Mouse (Mus musculus) heart, adult 8-10 months (tissue): Measurements from ENCODE around the gene Arl15. TPM values are rescaled to one million over a fixed set of nuclear protein-coding genes. Genes with fewer than 3 reads are reported as not detected.

Experiments
- DNase-seq: peaks from one replicate; pipeline ENCODE4 v3.0.0; 2022; ENCODE audit warnings: low spot score
- total RNA-seq, 4 experiments: library from RNA; stranded (reverse); gene quantifications; 2 replicates each; pipeline ENCODE4 v1.2.4; 2022

Arl15 gene
- total RNA-seq, 4 experiments from 2014 or later: 7.1 to 8.2 (median 8.0) TPM

DNA sequence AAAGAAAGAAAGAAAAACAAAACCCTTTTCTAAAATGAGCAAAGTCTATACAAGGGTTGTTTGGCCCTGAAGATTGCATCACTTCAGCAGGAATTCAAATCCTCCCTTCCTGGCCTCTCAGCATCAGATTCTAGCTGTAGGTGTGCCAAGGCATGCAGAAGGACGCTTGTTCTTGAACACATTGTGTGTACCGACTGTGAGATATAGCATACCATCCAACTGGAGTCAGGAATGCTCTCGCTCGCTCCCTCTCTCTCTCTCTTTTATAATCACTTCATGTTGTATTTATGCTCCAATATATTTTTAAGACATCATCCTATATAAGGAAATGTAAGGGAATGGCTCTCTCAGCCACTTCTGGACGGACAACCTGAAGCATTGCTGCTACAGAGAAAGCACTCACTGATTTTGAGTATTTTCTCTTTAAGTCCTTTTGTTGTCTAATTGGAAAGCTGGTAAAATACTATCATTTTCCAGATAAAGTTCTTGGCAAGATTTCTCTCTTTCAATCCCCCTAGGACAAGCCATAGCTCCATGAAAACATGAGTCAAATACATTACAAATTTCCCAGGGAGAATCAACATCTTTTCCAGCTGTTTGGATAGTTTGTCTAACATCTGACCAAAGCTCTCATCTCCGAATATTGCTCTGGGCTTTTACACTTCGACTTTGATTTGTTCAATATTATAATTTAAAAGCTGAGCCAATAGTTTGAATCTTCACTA, 300.0 kb downstream of the Arl15 start:
- peak; percentile 66 for DNase-seq

- no peak for DNase-seq
These were observed 301.1 kb downstream of the Arl15 start for GRCm38 (mm10) chr13:114095440-114095839.

GRCm38 (mm10) chr13:114096386-114096785, 302.1 kb downstream of the Arl15 start:
- no peak for DNase-seq

GRCm38 (mm10) chr13:114101155-114101554, 306.9 kb downstream of the Arl15 start:
- no peak for DNase-seq

DNA sequence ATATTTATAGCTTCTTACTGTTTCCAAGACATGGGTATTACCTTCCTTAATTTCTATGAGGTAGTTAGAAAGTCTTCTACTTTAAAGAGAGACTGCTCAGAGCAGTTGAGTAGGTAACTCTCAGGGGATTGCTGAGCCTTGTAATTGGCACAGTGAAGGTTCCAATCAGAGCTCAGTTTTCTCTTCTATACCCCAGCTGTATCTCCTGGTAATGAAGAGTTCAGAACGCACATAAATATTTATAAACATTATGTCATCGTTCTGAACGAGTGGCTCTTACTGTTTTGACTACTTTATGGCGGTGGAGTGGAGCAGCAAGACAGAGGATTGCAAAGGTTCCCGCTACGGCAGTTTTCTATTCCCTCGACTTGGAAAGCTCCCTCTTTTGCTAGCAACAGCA, 311.8 kb downstream of the Arl15 start:
- DNase-seq: no peak

DNA sequence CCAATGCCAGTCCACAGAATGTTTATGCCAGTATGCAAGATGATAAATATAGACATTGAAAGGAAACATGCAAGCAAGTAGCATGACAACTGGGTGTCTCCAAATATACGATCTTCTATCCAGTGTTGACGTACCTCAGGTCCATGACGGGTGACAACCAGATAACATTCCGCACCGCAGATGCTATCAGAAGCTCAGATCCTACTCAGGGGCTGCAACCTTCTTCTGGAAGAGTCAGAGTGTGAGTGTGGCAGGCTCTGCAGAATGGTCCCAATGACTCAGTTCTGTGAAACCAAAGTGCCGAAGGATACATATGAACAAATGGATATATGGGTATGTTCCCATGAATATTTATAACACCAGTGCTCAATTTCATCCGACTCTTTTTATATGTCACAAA, 313.2 kb downstream of the Arl15 start:
- no peak for DNase-seq

GRCm38 (mm10) chr13:114109441-114109840, 315.1 kb downstream of the Arl15 start:
- no peak for DNase-seq

DNA sequence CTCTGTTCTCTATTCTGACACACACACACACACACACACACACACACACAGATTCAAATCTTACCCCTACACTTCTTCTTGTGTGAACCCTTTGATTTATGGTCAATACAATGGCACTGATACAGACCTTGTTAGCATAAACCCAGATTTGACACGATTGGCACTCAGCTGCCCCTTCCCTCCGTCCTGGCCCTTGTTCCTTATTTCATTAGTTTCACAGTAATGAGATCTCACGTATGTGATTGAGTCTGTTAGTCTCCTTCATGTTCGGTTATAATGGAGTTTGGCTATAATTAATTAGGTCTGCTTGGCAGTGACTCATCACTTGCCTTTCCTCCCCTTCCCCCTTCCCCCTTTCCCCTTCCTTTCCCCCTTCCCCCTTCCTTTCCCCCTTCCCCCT, 315.5 kb downstream of the Arl15 start:
- no peak for DNase-seq

GRCm38 (mm10) chr13:114113516-114113915, 319.2 kb downstream of the Arl15 start:
- DNase-seq: no peak

- no peak for DNase-seq
These were observed 320.3 kb downstream of the Arl15 start for GRCm38 (mm10) chr13:114114586-114114985.

GRCm38 (mm10) chr13:114115106-114115505, 320.8 kb downstream of the Arl15 start:
- no peak for DNase-seq

GRCm38 (mm10) chr13:114118104-114118830, 324.0 kb downstream of the Arl15 start:
- no peak for DNase-seq

- DNase-seq: peak; percentile 37
These were observed 325.5 kb downstream of the Arl15 start for GRCm38 (mm10) chr13:114119816-114120215.

- no peak for DNase-seq
These were observed 327.3 kb downstream of the Arl15 start for GRCm38 (mm10) chr13:114121591-114121990.

DNA sequence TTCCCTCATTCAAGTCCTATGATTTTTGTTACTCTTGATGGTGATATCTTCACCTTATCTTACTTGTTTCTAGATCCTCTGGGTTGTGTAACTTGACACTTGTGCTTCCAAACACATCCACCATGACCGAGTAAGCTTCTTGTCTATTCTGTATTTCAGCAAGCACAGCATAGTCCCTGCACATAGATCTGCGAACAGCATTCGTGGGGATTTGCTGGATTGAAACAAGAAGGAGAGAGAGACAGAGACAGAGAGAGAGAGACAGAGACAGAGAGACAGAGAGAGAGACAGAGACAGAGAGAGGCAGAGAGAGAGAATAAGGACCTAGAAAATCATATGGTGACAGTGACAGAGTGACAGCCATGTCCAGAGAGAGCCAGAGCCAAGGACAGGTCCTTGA, 329.1 kb downstream of the Arl15 start:
- DNase-seq: no peak

GRCm38 (mm10) chr13:114124385-114124784, 330.1 kb downstream of the Arl15 start:
- no peak for DNase-seq

DNA sequence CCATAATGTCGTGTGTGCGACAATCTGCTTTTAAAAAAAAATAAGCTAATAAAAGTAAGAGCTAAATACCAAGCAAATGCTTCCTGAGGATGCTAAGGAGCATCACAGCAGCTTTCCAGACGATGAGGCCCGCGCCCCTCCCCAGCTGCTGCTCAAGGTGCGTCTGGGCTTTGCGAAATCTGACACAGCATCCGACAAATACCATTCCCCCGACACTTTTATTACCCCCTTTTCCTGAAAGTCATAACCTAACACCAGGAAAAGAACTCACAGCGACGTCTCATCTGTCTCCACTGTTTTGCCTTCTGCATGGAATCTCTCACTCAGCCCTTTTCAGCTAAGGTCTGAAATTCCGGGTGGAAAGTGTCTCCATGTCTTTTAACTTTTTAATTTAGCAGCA, 330.7 kb downstream of the Arl15 start:
- DNase-seq: no peak

DNA sequence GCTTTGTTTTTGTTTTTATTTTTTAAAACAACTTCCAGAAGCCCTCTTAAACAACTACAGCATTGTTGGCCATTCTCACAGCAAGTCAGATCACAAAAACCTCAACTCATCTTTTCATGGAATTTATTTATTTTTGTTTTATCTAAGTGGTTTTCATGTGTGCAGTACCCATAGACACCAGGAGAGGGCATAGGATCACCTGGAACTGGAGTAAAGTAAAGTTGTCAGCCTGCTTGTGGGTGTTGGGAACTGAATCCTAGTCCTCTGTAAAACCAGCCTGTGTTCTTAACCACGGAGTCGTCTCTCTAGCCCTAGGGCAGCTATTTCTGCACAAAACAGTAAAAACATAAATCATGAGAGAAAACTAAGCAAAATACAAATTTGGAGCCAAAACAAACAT, 334.1 kb downstream of the Arl15 start:
- no peak for DNase-seq

DNA sequence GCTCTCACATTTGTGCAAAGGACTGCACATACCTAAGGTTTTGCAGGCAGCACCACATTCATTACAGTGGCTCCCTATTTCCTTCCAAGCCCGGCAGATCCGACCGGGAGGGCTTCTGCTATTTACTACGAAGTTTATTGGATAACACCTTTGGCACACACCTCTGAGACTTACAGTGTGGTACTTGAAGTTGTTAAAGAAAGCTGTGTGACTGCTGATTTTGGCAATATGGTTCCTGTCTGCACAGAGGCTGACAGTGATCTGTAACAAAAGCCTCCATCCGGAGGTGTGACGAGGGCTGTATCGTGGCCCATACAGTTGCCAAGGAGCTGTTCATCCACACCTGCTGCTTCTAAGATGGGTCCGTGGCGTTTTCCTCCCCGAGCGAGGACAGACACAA, 335.7 kb downstream of the Arl15 start:
- no peak for DNase-seq

GRCm38 (mm10) chr13:114130566-114131319, 336.4 kb downstream of the Arl15 start:
- no peak for DNase-seq

GRCm38 (mm10) chr13:114138921-114139320, 344.6 kb downstream of the Arl15 start:
- no peak for DNase-seq

DNA sequence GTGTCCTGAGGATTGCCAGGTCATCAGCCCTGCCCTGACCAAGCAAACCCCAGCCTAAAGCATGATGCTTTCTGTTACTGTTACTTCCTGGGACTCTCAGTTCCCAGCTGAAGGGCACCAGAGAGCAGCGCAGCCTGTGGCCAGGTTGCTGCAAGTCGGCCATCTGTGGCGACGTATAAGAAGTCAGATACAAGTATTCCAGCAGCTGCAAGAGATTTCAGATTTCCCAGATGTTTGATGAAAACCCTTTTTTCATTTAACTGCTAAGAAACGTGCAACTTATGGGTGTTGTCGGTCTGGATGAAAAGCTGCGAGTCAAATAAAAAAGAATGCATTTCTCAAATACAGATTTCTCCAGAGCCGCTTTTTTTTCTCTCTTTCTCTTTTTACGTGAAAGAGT, 345.3 kb downstream of the Arl15 start:
- no peak for DNase-seq

- DNase-seq: no peak
These were observed 348.5 kb downstream of the Arl15 start for GRCm38 (mm10) chr13:114142826-114143225.
